Mouse (Mus musculus) cerebellum, adult 11-12 months (tissue): ENCODE data around the gene Dnaic1.

Experiments used
- DNase-seq: peaks from one replicate; pipeline ENCODE4 v3.0.0; 2022

The Dnaic1 gene

DNA sequence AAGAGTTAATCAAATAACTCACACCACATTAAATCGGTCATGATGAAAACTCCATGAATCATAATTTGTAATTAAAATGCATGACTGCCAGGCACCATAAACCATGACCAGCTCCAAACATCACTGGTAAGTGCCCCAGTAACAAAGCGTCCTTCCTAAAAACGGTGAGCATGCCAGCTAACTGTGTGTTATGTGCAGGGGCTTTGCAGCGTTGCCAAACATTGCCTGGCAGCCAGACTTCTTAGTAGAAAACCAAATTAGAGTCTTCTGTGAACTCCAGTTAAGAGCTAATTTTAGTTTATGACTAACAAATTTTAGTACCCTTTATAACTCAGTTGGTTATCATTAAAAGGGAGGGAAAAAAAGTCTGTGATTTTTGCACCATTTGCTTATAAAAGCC lies 3.9 kb downstream of the Dnaic1 start:
- DNase-seq, result no peak

- DNase-seq, result no peak
Observed at GRCm38 (mm10) chr4:41575914-41576313, 6.3 kb downstream of the Dnaic1 start.

- no peak for DNase-seq
Observed at GRCm38 (mm10) chr4:41583353-41583752, 13.8 kb downstream of the Dnaic1 start.

DNA sequence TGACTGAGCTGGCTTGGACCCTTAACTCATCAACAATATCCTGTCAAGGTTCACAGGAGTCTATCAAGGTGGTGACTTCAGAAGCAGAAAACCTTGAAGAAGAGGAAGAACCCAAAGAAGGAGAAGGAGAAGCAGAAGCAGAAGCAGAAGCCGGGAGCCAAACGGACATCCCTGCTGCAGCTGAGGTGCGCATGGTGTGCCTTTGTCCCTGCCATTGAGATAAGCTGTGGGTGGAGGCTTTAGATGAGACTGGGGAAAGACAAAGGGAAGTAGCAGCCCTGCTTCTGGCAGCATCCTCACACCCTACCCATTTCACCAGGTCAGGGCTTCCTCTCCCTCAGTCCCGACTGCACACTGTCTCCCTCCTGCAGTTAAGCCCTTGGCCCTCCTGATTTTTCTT lies 33.2 kb downstream of the Dnaic1 start:
- no peak for DNase-seq

DNA sequence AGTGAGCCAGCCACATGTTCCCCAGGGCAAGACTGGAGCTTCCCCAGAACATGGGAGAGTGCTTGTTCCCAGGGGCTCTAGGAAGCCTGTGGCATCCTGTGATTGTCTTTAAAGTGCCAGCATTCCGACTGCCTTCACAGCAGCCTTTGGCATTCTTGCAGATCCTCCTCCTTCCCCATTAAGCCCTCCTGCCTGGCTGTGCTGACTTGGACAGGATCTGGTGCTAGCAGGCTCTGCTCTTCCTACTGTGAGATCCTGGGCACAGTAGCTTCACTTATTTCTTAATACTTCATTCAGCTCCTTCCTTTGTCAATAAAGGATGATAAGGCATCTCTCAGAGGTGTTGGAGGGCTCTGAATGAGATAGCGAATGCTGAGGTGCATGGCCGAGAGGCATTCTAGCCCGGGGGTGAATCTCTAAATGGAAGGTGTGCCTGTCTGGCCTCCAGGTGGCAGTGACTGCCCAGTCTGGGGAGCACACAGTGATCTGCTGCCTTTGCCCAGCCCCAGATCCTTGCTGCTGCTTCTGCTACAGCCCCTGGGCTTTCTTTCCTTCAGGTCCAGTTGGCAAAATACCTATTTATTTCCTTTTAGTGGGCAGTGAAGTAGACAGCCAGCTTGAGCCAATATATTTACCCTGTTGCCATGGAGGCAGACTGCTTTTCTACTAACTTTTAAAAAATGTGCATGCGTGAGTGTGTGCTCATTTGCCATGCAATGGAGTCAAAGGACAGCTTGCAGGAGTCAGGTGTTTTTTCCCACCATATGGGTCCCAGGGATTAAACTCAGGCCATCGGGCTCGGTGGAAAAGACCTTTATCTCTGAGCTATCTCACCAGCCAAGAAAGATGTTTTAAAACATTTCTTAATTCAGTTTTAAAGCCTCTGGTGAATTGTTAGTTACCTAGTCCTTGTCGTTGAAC lies 35.2 kb downstream of the Dnaic1 start:
- peak; percentile 77 for DNase-seq

GRCm38 (mm10) chr4:41606784-41607183 lies 37.2 kb downstream of the Dnaic1 start:
- peak; percentile 6 for DNase-seq

GRCm38 (mm10) chr4:41609681-41610593 lies 40.4 kb downstream of the Dnaic1 start:
- peak; percentile 16 for DNase-seq

GRCm38 (mm10) chr4:41610594-41610980 lies 41.0 kb downstream of the Dnaic1 start:
- DNase-seq, result peak; percentile 9

GRCm38 (mm10) chr4:41612166-41612565 lies 42.6 kb downstream of the Dnaic1 start:
- DNase-seq, result peak; percentile 34

GRCm38 (mm10) chr4:41614156-41614555 lies 44.6 kb downstream of the Dnaic1 start:
- peak; percentile 83 for DNase-seq

GRCm38 (mm10) chr4:41615661-41616599 lies 46.4 kb downstream of the Dnaic1 start:
- peak; percentile 76 for DNase-seq

DNA sequence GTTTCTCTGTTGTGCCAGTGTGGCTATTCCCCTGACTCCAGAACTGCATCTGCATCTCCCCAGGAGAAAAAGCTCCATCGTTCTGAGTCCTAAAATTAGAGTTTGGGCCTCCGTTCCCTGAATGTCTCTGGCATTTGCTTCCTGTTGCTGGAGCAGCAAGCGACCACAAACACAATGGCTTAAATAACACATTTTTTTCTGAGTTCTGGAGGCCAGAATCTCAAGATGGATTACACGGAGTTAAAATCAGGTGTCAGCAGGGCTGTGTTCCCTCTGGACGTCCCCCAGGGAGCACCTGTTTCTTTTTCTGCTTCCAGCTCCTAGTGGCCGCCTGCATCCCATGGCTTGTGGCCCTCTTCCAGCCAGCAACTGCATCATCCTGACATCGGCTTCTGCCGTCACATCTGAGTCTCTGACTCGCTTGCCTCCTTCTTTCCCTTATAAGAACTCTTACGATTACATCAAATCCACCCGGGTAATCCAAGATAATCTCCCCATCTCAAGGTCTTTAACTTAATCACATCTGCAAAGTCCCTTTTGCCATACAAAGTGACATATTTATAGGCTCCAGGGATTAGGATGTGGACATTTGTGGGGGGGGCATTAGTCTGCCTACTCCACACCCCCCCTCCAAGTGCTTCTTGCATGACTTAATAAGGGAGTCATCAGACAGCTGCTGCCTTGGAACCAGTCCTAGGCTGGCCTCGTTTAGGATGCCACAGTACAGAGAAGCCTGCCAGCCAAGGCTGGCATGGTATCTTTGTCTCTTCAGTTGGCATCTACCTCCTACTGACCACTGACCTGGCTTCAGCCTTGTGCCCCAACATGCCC lies 49.6 kb downstream of the Dnaic1 start:
- DNase-seq, result peak; percentile 95

GRCm38 (mm10) chr4:41622071-41622470 lies 52.5 kb downstream of the Dnaic1 start:
- no peak for DNase-seq

- DNase-seq, result no peak
Observed at GRCm38 (mm10) chr4:41628202-41628927, 58.8 kb downstream of the Dnaic1 start.

DNA sequence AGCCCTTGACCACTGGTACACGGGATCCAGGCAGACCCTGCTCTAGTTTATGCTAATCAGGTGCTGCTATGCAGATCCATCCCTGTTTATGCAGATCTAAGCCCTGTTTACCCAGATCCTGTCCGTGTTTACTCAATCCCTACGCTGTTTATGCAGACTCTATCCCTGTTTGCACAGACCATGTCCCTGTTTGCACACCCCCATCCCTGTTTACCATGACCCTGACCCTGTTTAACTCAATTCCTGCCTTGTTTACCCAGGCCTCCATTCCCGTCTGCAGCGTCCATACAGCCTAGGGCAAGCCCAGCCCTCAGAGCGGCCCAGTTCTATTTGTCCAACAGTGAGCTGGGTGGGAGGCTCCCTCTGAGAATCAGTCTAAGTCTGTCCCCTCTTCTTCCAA lies 60.6 kb downstream of the Dnaic1 start:
- no peak for DNase-seq

DNA sequence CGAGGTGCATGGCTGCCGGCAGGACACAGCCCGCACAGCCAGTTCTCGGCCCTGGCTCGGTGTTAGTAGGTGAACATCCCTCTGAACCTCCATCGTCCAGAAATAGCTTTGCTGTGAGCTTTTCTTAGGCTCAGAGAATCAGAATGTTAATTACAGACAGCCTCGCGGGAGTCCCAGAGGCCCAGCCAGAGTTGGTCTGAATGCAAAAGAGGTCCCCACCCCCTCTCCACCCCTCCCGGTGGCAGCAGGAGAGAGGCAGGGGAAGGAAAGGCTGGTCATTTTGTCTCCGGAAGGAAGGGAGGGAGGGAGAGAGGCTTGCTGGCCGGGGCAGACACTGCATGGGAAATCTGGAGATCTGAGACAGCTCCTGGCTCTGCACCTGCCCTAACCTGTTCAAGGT lies 61.8 kb downstream of the Dnaic1 start:
- peak; percentile 68 for DNase-seq

- DNase-seq, result no peak
Observed at GRCm38 (mm10) chr4:41633001-41633400, 63.4 kb downstream of the Dnaic1 start.

GRCm38 (mm10) chr4:41634631-41635030 lies 65.1 kb downstream of the Dnaic1 start:
- DNase-seq, result no peak

DNA sequence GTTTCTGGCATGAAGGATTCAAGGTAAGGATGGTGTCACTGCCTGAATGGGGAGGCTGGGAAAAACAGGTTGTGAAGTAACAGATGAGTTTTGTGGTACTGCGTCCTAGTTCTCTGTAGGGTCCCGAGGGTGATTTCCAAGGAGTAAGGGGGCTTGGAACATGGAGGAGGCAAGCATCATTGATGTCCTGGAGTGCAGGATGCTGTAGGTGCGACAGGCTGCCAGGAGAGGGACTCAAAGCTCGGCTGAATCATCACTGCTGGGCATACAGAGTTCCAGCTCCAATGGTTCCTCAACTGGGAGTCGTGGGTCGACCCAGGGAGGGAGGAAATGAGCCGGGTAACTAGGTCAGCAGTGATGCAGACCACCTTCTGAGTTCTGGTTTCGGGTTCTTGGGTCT lies 65.6 kb downstream of the Dnaic1 start:
- DNase-seq, result no peak

- DNase-seq, result no peak
Observed at GRCm38 (mm10) chr4:41635906-41636305, 66.3 kb downstream of the Dnaic1 start.

- DNase-seq, result no peak
Observed at GRCm38 (mm10) chr4:41636366-41636765, 66.8 kb downstream of the Dnaic1 start.
